Mouse (Mus musculus) spleen, adult 12 weeks (tissue): ENCODE data around the gene Zmynd8.

Experiments
- DNase-seq: peaks from one replicate; pipeline ENCODE4 v3.0.0; 2022; ENCODE audit warnings: low spot score

Zmynd8 gene

DNA sequence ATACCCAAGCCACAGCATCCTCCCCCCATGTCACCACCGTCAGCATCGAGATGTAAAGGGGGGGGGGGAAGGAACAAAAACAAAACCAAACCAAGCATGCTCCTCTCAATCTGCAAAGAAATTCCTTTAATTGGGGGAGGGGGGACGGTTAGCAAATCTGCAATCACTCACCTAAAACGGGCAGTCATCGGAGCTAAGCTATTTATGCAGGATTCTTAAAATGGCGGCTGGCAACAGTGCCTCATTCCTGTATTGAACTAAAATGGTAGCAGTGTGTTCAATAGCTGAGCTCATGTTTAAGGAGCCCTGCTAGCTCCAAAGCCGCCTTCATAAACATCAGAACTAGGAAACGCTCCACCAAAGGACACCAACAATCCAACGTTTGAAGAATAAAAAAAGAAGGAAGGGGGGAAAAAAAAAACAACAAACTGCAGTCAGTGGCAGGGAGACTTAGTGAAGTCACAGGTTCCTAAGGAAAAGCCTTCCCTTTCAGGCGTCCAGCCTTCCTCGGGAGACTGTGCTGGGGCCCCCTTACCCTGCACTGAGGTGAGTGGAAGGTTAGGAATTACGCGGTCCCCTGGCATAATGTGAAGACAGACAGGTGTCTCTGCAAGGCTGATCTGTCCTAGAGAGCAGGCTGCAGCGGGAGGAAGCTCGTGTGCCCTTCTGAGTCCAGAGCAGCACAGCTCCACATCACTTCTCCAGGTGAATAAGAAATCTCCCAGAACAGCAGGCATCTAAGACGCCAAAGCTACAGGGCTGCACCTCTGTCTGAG, 19.2 kb downstream of the Zmynd8 start:
- no peak for DNase-seq

DNA sequence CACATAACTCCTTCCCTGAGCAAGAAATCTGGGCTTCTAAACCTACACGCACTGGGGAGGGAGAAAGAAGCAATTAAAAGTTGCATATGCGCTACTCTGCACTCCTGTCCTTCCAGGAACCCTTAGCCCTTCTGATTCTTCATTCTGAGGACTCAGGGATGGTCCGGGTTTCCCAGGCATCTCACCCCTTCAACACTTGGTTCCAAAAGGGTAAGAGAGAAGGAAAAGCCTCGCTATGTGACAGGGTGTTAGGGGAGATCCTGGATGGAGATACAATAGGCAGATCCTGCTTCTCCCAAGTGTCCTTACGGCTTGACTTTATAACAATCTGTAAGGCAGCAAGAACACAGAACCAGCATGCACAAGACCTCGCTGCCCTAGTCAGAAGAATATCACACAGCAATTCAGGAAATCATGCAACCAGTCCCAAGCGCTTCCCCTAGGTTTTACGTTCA, 19.9 kb downstream of the Zmynd8 start:
- DNase-seq = no peak

DNA sequence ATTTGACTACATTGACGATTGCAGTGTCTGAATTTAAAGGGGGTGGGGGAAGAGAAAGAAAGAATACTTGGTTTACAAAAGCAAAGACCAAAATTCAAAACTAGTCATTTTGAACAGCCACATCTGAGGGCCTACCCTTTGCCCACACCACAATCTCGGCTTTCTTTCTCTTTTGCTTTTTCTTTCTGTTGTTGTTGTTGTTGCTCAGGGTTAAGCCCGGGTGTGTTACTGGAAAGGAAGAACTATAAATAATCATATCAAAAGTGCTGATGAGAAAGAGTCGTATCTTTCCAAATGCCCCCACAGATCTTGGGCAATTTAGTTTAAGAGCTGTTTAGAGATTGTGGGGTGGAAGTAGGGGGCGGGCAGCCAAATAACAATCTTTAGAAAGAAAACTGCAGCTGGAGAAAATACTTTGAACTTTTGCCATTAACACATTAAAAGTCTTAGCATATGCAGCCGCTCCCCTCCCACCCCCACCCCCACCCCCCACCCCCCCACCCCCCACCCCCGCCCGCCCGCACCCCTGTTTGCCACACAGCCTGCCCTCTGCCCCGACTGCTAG, 20.7 kb downstream of the Zmynd8 start:
- DNase-seq = no peak

DNA sequence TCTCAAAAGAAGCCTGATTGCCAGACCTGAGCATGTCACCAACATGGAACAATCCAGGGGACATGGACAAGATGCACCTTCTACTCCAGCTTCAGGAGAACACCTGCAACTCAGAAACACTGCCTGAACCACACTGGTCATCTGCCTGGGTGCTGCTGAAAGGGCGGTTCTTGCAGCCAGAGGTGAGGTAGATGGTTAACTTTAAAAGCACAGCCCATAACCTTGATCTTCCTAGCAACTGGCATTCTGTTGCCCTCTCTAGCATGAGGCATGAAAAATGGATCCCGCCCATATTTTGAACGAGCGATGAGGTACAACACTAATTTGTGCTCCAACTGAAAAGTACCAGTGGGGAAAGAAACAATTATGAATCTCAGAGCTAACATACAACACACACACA, 21.6 kb downstream of the Zmynd8 start:
- DNase-seq = no peak

DNA sequence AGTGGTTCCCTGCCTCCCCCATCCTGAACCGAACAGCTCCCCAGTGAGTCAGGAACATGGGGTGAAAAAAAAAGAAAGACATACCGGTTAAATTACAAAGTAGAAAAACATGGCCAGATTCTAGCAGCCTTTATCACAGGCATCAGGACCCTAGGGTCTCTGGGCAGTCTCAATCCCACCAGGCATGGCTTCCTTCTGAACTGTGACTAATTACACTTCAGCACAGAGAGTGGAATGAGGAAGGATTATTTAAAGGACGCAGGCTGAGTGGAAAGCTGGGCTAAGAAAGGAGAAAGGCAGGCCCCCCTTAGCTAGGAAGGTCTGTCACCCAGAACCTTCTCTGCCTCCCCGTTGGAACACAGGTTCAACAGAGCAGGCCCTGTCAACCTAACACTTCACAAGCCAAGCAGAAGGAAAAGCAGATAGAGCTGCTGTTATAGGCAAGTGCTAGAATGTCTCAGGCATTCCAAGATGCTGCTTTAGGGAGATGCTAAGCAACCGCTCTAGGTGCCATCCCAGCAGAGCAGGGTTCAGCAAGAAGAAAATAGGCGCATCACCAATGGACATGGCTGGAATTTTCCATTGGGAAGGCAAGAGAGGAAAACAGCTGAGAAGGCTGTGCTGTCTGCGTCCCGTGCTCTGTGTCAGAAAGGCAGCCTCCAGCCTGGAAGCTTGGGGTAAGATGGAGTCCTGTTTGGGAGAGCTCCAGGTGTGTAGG, 22.5 kb downstream of the Zmynd8 start:
- no peak for DNase-seq

DNA sequence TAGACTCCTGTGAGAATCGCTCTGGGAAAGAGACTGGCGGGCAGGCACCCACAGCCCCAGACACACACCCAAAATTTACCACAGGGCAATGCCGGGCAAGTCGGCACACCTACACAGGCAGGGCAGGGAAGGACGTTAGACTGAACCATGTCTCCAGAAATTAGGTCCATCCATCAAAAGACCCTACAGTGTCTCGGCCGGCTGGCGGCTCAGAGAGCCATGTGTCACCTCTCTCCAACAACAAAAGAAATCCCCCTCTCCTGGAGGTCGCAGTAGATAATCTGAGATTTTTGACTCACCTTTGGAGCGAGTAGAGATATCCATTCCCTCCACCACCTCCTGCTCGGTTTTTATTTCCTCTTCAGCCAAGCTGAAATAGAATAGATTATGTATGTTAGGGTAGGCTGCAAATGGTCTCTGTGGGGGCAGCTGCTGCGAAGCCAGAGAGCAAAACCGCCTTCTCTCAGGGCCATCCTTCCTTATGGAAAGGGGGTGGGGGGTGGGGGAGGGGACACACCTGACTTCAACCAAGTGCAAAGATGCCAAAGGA, 23.3 kb downstream of the Zmynd8 start:
- no peak for DNase-seq

DNA sequence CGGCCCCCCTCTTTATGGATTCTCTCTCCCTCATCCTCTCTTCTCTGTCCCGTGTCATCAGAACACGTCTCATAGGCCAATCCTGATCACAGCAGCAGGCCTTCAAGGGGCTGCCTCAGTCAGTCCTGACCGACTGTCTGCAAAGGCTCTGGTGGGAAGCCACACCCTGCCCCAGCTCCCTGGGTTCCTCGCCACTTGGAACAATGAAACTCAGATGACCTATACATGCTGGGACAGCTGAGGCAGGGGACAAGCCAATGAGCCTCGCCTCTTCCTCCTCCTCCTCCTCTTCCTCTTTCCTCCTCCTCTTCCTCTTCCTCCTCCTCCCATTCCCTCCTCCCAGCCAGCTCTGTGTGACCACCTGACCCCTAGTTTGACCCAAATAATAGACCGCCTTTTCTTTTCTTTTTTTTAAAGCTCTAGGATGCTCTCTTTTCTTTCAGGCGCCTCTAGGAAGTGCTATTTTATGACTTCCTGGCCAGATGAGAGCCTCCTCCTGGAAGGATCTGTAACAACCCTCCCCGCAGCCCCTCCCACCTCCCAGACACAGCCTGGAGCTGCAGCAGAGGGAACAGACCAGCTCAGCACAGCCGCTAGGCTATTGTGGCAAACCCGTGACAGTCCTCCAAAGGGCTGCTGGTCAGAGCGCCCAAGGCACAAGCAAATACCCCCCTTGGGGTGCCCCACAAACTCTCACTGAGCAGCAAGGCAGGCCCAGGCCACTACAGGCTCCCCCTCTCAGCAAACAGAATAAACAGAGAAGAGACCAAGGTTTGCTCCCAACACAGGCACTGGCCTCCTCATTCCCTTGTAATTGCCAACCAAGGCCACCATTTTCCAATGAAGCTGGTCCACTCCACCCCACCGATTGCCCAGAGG, 24.1 kb downstream of the Zmynd8 start:
- no peak for DNase-seq

DNA sequence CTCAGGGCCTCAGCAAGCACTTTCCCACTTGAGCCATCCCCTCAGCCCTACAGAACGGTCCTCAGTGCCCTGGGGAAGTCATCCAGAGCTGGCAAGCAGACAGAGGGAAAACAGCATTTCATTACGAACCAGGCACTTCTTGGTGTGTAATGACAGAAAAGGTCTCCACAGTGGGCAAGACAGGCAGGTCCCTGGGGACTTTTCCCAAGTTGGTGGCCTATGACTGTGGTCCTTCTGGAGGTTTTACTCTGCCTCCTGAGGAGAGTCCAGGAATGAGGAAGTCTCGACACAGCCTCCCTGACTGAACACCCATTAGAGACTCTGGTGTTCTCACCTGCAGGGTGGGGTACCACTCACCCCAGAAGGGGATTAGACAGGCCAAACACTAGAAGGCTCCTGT, 25.0 kb downstream of the Zmynd8 start:
- no peak for DNase-seq

DNA sequence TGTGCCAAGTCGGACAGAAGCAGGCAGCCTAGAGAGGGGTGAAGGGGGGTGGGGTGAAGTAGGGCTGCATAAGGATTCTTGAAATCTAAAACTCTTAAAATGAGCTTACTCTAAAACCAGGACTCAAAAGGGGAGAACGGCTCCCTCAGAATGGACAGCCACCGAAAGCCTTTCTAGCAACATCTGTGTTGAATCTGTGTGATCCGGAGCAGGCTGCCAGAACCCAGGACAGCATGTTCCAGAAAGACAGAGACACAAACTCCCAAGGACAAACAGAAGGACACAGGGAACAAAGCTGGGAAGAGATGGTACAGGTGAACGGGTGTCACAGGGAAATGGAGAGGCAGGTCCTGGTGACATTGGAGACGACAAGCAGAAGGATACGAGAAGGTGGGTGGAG, 25.6 kb downstream of the Zmynd8 start:
- DNase-seq = no peak

DNA sequence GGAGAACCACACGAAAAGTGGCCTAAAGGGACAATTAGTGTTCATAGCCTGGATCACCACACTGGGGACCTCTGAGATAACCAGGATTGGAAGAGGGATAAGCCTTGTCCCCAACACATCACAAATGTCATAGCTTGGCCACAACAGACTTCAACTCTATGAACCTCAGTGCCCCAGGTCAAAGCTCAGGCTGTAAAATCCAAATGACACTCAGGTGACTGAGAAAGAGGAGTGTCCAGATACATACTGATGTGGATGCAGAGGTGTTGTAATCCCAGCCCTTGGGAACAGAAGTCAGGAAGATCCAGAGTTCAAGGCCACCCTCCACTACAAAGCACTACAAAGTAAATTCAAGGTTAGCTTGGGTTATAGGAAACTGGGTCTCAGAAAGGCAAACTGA, 29.6 kb downstream of the Zmynd8 start:
- DNase-seq = no peak

DNA sequence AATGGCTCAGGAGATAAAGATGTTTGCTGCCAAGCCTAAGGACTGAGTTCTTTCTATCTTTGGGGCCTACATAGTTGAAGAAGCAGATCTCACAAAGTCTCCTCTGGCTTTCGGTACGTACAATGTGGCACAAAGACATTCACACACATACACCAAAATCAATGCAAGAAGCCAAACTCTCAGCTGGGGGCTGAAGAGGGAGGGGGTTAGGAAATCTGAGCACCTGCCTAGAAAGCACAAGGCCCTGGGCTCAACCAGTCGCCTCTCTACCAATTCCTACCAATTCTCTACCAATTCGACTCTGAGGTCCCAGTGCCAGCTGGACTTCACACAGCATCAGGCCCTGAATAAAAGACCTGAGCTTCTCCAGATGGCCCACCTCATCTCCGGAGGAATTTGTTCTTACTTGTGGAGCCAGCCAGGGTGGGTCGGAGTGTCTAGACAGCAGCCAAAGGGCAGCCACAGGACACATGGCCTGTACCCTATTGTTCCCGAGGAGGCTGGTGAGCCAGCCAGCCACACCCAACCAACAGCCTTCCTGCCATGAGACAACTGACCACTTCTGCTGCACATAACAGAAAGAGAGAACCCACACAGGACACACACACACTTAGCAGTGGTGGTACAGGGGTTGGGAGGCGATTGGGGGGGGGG, 30.2 kb downstream of the Zmynd8 start:
- DNase-seq = no peak

DNA sequence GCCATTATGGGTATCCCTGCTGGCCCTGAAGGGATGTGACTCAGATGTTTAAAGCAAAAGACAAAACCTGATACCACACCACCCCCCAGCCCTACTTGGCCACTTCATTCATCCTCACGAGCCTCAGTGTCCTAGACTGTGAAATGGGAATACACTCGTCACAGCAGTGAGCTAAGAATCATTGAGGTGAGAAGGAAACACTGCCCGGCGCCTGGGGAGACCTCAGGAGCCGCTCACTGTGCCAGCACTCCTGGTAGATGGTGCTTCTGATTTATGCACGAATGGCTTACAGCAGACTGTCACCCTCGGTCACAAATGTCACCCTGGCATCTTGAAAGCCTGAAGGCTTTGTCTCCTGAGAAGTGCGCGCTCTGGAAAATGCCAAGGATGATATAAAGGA, 31.3 kb downstream of the Zmynd8 start:
- no peak for DNase-seq

DNA sequence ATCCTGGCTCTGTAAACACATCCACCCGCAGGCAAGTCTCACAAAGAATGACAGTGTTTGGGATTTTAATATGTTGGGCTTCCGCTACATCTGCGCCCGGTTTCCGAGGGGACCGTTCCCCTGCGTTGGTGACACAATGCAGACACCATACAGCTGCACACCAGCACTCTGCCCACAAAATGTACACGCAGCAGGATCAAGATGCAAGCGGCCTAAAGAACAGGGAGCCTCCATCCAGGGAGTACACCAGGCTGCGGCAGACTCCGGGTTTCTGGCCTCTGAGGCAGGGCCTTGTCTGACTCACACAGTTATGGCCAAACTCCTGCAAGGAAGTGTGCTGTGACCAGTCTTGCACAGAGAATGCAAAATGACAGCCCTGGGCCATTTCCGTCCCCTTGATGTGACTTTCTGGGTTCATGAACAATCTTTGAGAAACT, 31.8 kb downstream of the Zmynd8 start:
- no peak for DNase-seq

DNA sequence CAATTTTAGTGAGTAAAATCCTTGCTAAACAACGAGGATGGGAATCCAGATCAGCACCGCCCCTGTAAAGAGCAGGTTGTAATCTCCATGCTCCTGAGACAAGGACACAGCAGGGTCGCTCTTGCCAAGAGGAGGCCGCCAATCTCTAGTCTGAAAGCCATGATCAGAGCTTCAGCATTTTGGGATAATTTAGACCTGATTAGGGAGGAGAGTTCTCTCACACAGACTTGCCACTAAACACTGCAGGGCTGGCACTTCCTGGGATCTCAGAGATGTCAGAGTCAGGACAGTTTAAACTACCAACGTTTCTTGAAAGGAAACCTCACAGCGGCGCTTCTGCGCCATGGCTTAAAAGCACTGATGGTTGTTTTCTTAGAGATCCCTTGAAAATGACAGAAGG, 32.4 kb downstream of the Zmynd8 start:
- no peak for DNase-seq

DNA sequence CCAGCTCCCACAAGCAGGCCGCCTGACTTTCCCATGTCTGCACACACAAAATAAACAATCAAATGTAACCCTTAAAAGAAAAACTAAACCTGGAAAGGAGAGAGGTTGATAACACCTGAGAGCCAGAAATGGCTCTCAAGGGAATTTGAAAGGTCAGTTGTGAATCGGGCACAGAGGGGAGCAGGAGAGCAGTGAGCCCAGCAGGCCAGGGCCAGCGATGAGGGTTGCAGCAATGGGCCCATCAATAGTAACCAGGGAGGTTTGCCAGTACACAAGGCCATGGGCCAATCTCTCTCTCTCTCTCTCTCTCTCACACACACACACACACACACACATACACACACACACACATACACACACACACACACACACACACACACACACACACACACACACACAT, 34.0 kb downstream of the Zmynd8 start:
- no peak for DNase-seq

DNA sequence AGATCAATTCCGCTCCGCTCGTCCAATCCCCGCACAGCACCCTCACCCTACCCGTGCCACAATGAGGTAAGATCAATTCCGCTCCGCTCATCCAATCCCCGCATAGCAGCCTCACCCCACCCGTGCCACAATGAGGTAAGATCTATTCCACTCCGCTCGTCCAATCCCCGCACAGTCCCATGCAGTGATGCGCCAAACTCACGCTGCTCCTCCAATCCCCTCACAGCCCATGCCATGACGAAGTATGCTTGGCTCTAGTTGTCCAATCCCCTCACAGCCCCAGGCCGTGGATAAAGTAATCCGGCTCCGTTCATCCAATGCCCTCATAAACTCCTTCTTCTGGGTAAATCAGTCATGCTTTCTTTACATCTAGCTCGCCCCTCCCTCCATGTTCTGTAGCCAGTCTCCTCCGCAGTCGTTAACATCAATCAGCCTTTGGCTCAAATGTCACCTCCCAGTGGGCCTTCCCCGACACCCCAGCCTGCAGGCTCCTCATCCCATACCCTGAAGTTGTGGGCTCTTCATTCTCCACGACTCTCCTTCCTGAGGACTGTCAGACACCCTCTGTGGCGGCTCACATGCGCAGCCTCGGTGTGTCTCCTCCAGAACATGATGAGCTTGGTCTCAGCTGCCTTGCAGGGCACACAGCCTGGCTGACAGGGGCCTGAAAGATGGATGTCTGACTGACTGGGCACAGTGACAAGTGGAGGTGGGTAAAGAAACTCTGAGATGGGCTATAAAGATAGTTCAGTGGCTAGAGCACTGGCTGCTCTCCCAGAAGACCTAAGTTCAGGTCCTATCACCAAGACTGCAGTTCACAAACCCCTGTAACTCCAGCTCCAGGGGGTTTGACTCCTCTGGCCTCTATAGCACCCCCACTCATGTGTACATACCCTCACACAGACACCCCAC, 36.9 kb downstream of the Zmynd8 start:
- DNase-seq = no peak

DNA sequence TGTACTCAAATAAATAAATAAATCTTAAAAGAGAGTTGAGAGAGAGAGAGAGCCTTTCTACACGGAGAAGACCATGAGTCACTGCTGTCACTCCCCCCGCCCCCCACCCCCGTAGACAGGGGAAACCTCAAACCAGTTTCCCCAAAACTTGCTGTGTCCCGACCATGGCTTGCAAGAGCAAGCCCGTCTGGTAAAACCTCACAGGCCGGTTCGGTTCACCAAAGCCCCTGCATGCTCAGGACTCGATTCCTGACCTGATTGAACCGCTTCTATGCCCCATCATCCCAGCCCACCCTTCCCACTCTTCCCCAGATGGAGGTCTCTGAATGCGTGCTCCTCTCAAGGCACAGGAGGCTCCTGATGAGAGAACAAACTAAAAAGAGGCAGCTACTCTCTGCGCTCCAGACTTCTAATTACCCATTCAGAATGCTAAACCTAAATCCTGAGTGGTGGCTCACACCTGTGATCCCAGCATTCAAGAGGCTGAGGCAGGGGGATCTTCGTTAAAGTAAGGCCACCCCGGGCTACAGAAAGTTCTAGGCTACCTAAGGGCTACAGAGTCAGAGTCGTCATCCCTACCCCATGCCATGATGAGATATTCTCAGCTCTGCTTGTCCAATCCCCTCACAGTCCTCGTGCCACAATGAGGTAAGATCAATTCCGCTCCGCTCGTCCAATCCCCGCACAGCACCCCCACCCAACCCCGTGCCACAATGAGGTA, 37.7 kb downstream of the Zmynd8 start:
- DNase-seq = no peak

DNA sequence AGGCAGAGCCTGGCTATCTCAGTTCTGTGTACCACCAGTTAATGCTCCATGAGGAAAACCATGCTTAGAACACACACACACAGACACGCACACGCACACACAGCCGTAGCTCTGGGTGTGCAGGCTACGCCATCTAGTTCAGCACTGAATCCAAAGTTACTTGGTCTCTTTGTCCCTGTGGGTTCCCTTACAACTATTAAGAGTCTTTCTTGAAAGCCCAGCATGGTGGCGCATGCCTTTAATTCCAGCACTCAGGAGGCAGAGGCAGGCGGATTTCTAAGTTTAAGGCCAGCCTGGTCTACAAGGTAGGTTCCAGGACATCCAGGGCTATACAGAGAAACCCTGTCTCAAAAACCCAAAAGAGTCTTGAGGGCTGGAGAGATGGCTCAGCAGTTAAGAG, 38.4 kb downstream of the Zmynd8 start:
- no peak for DNase-seq

DNA sequence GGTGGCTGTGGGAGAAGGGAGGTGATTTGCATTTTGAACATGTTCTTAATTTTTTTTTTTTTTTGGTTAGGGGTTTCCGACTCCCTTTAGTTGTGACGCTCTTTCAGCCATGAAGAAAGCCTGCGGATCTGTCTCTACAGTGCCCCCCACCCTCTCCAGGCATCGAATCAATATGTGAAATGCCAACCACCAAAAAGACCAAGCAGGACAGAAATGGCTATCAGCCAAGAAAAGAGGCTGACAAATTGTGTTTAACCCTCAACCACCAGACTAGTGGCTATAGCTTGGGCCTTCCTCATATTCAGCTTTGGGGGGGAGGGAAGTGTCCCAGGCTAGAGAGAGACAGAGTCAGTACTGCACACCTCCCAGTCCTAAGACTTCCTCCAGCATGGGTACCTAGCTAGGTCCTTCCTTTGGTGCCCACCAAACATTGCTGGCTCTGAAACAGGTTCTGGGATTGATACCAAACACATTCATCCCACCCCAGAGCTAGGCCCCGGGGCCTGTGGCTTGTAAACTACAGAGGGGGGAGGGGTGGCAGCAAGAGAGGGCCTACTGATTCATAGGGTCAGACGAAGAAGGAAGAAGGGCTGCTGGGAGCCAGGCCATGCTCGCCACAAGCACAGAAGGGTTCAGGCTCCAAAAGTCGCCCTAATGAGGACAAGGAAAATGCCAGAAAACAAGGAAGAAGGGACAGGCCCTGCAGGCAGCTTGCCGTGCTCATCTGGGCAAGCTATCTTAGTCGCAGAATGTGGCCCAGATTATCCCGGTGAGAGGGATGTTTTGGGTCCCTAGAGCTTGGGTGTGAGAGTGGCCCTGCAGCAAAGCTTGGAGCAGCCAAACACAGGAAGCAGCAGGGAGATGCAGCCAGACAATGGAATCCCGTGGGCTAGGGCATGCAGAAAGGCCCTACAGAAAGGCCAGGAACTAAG, 40.1 kb downstream of the Zmynd8 start:
- no peak for DNase-seq
